Mouse (Mus musculus) MEL (cell line): ENCODE measurements around the gene Krtap5-2.

ENCODE experiments used
- CTCF ChIP-seq, 3 experiments: IDR thresholded peaks in 2 of 3; conservative IDR thresholded peaks in 1 of 3; 2 replicates each; pipeline ENCODE4 v1.5.1; 2011 to 2012; ENCODE audit warnings: low read length in 3 of 3, low read depth in 2 of 3, mild to moderate bottlenecking in 2 of 3, improper control_type of control experiment in 1 of 3, inconsistent platforms in 1 of 3, mixed read lengths in 1 of 3, moderate library complexity in 1 of 3; ENCODE audit not compliant: control insufficient read depth in 1 of 3, insufficient read depth in 1 of 3, poor library complexity in 1 of 3, severe bottlenecking in 1 of 3
- EP300 ChIP-seq, 2 experiments: IDR thresholded peaks; 2 replicates each; pipeline ENCODE4 v1.6.1; 2011; ENCODE audit warnings: improper control_type of control experiment in 2 of 2, low read length in 2 of 2, low read depth in 1 of 2, mild to moderate bottlenecking in 1 of 2
- JUND ChIP-seq: IDR thresholded peaks from 2 replicates; pipeline ENCODE4 v1.6.1; 2011; ENCODE audit warnings: low read depth, mild to moderate bottlenecking, improper control_type of control experiment, low read length
- POLR2A ChIP-seq, 2 experiments: IDR thresholded peaks; 2 replicates each; pipeline ENCODE4 v1.6.1; 2011 to 2012; ENCODE audit warnings: low read length in 2 of 2, mild to moderate bottlenecking in 2 of 2, control low read depth in 1 of 2, improper control_type of control experiment in 1 of 2, low read depth in 1 of 2, moderate library complexity in 1 of 2; ENCODE audit not compliant: control insufficient read depth in 1 of 2, insufficient read depth in 1 of 2, poor library complexity in 1 of 2
- TCF12 ChIP-seq: IDR thresholded peaks from 2 replicates; pipeline ENCODE4 v1.6.1; 2014; ENCODE audit warnings: low read depth, mild to moderate bottlenecking, inconsistent platforms, low read length, improper control_type of control experiment, moderate library complexity

GRCm38 (mm10) chr7:142145413-142145940, 30.3 kb downstream of the Krtap5-2 start:
- TF ChIP-seq JUND (no peak), POLR2A (IDR thresholded peaks at IDR 0.05; ENCODE audit: control insufficient read depth in 1 of 2, insufficient read depth in 1 of 2, low read depth in 1 of 2, low read length in 2 of 2, poor library complexity in 1 of 2) (no peak), TCF12 (no peak), EP300 (IDR thresholded peaks at IDR 0.05; ENCODE audit: low read depth in 1 of 2, low read length in 2 of 2) (no peak), CTCF (IDR thresholded peaks at IDR 0.05 in 2 of 3, conservative IDR thresholded peaks at IDR 0.05 in 1 of 3; ENCODE audit: control insufficient read depth in 1 of 3, insufficient read depth in 1 of 3, low read depth in 2 of 3, low read length in 3 of 3, poor library complexity in 1 of 3, severe bottlenecking in 1 of 3) (no peak)
